Mouse (Mus musculus) pancreas, adult 10 weeks (tissue): Measurements from ENCODE around the gene Gm10722. TPM values are rescaled to one million over a fixed set of nuclear protein-coding genes. Genes with fewer than 3 reads are reported as not detected.

Source experiments
- polyA plus RNA-seq: library from polyadenylated mRNA; stranded (reverse); fragments of 350-450 nt; fragmentation: Illumina TruSeq; extraction: RNeasy Lipid Tissue Mini Kit (QIAGEN cat#74804); gene quantifications from one replicate; pipeline ENCODE4 v1.2.3, GENCODE M21; 2015; ENCODE audit warnings: low read depth, low replicate concordance; ENCODE audit not compliant: insufficient read depth

Gm10722 gene
- polyA plus RNA-seq: not detected

DNA sequence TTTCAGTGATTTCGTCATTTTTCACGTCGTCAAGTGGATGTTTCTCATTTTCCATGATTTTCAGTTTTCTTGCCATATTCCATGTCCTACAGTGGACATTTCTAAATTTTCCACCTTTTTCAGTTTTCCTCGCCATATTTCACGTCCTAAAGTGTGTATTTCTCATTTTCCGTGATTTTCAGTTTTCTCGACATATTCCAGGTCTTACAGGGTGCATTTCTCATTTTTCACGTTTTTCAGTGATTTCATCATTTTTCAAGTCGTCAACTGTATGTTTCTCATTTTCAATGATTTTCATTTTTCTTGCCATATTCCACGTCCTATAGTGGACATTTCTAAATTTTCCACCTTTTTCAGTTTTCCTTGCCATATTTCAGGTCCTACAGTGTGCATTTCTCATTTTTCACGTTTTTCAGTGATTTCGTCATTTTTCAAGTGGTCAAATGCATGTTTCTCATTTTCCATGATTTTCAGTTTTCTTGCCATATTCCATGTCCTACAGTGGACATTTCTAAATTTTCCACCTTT, at the start of gene Gm10722:
Gene Gm10722 (plus strand): TSS at position 478 of the 528 bp plus-strand sequence.

GRCm38 (mm10) chr9:3002794-3003396, 2.2 kb downstream of the Gm10722 start, which contains the start of gene Gm11168:
Gene Gm11168, plus strand, starts transcription at chr9:3003346.

DNA sequence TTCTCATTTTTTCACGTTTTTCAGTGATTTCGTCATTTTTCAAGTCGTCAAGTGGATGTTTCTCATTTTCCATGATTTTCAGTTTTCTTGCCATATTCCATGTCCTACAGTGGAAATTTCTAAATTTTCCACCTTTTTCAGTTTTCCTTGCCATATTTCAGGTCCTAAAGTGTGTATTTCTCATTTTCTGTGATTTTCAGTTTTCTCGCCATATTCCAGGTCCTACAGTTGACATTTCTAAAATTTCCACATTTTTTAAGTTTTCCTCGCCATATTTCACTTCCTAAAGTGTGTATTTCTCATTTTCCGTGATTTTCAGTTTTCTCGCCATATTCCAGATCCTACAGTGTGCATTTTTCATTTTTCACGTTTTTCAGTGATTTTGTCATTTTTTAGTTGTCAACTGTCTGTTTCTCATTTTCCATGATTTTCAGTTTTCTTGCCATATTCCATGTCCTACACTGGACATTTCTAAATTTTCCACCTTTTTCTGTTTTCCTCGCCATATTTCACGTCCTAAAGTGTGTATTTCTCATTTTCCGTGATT, 12.1 kb downstream of the Gm10722 start, which contains the start of gene Gm10721:
Gene Gm10721 (plus strand): TSS at position 408 of the 547 bp plus-strand sequence.

DNA sequence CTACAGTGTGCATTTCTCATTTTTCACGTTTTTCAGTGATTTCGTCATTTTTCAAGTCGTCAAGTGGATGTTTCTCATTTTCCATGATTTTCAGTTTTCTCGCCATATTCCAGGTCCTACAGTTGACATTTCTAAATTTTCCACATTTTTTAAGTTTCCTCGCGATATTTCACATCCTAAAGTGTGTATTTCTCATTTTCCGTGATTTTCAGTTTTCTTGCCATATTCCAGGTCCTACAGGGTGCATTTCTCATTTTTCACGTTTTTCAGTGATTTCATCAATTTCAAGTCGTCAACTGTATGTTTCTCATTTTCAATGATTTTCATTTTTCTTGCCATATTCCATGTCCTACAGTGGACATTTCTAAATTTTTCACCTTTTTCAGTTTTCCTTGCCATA, 14.6 kb downstream of the Gm10722 start, which contains the start of gene Gm10720:
Gene Gm10720 (plus strand): TSS at position 301 of the 400 bp plus-strand sequence.

DNA sequence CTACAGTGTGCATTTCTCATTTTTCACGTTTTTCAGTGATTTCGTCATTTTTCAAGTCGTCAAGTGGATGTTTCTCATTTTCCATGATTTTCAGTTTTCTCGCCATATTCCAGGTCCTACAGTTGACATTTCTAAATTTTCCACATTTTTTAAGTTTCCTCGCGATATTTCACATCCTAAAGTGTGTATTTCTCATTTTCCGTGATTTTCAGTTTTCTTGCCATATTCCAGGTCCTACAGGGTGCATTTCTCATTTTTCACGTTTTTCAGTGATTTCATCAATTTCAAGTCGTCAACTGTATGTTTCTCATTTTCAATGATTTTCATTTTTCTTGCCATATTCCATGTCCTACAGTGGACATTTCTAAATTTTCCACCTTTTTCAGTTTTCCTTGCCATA, 16.4 kb downstream of the Gm10722 start, which contains the start of gene Gm10719:
Gene Gm10719 (plus strand): TSS at position 301 of the 400 bp plus-strand sequence.

GRCm38 (mm10) chr9:3023312-3023984, 22.7 kb downstream of the Gm10722 start, which contains the start of gene Gm10718:
Gene Gm10718, plus strand, starts transcription at chr9:3023547.

GRCm38 (mm10) chr9:3024912-3025467, 24.3 kb downstream of the Gm10722 start, which contains the start of gene Gm10717:
Gene Gm10717, plus strand, starts transcription at chr9:3025417.

GRCm38 (mm10) chr9:3034299-3034698, 33.6 kb downstream of the Gm10722 start, which contains the start of gene Gm17535:
Gene Gm17535, plus strand, starts transcription at chr9:3034599.

DNA sequence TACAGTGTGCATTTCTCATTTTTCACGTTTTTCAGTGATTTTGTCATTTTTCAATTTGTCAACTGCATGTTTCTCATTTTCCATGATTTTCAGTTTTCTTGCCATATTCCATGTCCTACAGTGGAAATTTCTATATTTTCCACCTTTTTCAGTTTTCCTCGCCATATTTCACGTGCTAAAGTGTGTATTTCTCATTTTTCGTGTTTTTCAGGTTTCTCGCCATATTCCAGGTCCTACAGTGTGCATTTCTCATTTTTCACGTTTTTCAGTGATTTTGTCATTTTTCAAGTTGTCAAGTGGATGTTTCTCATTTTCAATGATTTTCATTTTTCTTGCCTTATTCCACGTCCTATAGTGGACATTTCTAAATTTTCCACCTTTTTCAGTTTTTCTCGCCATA, 35.9 kb downstream of the Gm10722 start, which contains the start of gene Gm10715:
Gene Gm10715 (plus strand): TSS at position 301 of the 400 bp plus-strand sequence.

Other genes with a start within 250 kb of the Gm10722 start
- not detected for gene Gm11168, start 2.4 kb downstream of the Gm10722 start, polyA plus RNA-seq
- not detected for gene Gm10721, start 12.2 kb downstream of the Gm10722 start, polyA plus RNA-seq
- not detected for gene Gm10720, start 14.7 kb downstream of the Gm10722 start, polyA plus RNA-seq
- not detected for gene Gm10719, start 16.5 kb downstream of the Gm10722 start, polyA plus RNA-seq
- not detected for gene Gm10718, start 22.6 kb downstream of the Gm10722 start, polyA plus RNA-seq
- gene Gm10717, start 24.5 kb downstream of the Gm10722 start, polyA plus RNA-seq: not detected
- gene Gm17535, start 33.7 kb downstream of the Gm10722 start, polyA plus RNA-seq: not detected
- not detected for gene Gm10715, start 36.0 kb downstream of the Gm10722 start, polyA plus RNA-seq